Mouse (Mus musculus) 3134 (cell line): ENCODE data around the gene Camk1d.

ENCODE experiments used
- DNase-seq: peaks from one replicate; pipeline ENCODE4 v3.0.0-alpha.2; 2011; ENCODE audit warnings: low spot score; ENCODE audit not compliant: insufficient read length; ENCODE audit errors: extremely low read depth

Gene Camk1d

DNA sequence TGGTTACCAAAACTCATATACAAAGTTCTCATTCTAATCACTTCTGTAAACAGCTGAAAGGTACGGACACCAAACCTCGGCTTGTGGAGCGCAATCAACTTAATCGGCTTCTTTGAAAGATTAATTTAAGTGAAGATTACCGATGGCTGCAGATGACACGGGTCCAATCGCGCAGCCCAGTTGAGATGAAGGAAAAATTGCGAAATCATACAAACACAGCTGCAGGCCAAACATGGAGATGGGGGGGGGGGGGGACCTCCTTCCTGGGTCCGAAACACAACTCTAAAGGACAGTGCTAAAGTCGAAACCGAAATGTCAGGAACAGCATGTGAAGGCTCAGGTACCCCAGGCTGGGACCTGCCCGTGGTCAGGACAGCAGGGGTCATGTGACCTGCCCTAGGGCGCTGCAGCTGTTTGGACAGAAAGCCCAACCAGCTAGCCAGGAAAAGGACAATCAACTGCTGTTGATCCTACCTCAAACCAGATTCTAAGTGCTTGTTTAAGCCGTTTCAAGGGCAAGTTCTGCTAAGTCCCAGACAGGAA is 44.7 kb downstream of the Camk1d start:
- DNase-seq: no peak

DNA sequence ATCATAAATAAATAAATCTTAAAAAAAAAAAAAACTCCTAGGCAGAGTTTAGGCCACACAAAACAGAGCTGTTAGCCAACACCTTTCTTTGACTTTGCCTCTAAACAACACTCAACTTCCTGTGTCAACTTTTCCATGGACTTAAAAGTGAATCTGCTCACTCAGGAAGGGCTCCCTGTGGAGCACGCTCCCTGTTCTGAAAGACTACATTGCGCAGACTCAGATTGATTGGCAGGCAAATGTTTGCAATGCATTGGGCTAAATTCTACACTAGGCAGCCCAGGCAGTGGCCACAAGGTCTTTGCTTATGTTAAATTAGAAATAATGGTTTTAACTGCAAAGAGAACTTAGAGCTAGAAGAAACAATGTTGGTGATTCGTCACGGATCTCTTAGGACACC is 45.4 kb downstream of the Camk1d start:
- DNase-seq: no peak

DNA sequence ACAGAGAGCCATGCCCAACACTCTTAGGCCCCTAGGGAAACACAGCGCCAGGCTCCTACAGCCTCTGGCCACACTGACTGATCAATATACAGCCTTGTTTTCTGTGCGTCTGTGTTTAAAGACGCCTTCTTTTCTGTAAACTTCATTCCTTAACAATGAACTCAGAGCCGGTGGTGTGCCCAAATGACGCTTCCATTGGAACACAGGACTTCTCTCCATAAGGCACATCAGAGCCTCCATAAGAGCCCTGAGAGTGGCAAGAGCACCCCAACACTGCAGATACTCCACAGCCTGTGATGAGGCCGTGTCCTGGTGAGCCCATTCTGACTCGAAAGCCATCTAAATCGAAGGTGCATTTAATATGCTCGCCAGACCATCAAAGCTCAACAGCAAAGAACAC is 50.8 kb downstream of the Camk1d start:
- DNase-seq: no peak

DNA sequence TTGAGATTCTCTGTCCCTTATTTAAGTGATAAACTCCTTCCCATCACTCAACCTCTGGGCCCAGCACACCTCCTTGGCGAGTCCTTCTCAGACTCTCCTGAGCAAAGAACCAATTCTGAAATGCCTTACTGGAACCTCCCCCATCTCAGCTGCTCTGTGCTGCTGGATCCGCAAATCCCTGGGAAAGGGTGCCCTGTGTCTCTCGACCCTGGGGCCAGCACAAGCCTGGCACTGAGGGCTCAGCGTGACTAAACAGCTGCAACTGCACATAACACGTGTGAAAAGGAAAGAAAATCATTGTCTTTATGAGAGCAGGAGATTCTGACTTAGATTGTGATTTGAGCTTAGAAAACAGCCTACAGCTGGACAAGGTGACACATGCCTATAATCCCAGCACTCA is 52.4 kb downstream of the Camk1d start:
- no peak for DNase-seq

- no peak for DNase-seq
These were observed 56.3 kb downstream of the Camk1d start for GRCm38 (mm10) chr2:5658000-5658399.

- no peak for DNase-seq
These were observed 58.0 kb downstream of the Camk1d start for GRCm38 (mm10) chr2:5656326-5656725.

- DNase-seq: no peak
These were observed 62.2 kb downstream of the Camk1d start for GRCm38 (mm10) chr2:5652071-5652470.

DNA sequence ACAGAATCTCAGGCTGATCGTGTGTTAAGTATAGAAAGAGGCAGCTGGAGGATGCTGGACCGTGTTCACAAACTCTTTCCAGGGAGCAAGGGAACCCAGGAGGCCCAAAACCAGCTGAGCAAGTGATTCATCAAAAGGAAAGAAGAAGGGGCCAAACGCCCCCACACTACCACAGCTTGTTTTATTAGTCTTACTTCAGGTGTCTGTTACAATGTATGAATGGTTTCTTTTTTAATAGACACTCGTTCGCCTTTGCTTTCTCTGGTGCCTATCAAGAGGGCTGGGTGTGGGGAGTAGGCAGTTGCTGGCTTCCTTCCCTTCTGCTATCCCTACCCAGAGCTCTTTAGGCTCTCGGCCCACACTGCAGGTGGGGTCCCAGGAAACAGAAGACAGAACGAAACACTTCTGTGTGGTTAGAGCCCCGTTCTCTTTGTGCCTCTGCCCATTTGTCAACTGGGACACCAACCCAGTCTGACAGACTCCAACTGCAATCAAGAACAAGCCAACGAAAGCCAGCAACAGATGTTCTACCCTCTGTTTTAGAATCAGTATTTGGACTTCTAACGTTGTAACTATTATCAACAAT is 62.9 kb downstream of the Camk1d start:
- DNase-seq: no peak

GRCm38 (mm10) chr2:5649226-5649625 is 65.1 kb downstream of the Camk1d start:
- no peak for DNase-seq

GRCm38 (mm10) chr2:5648764-5649163 is 65.6 kb downstream of the Camk1d start:
- peak; percentile 28 for DNase-seq

GRCm38 (mm10) chr2:5646322-5646721 is 68.0 kb downstream of the Camk1d start:
- no peak for DNase-seq

DNA sequence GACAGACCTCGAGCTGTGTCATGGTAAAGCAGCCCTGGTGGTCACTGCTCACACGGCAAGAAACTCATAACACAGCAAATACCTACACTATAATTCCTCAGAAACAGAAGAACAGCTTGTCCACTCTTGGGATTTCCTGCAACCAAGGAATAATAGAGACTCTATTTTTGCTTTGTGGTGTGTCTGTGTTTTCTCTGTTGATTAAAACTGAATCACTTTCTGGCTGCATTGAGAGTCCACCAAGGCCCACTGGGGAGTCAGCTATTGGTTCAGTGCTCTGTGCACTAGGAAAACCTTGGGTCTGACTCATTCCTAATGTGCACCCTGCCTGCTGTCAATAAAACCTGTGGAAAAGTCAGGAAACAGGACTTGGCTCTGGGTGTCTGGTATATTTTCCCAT is 68.7 kb downstream of the Camk1d start:
- DNase-seq: peak; percentile 38

DNA sequence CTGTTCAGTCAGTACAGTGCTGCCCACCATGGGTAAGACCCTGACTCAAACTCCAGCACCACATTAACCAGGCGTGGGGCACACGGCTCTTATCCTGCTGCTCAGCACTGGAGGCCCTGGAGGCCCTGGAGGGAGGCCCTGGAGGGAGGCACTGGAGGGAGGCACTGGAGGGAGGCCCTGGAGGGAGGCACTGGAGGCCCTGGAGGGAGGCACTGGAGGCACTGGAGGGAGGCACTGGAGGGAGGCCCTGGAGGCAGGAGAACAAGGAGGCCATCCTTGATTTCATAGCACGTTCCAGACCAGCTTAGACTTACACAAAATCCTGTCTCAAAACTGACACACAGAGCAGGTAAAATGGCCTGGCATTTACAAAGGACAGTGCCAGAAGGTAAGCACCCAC is 70.4 kb downstream of the Camk1d start:
- DNase-seq: no peak

- DNase-seq: no peak
These were observed 71.1 kb downstream of the Camk1d start for GRCm38 (mm10) chr2:5643226-5643625.

DNA sequence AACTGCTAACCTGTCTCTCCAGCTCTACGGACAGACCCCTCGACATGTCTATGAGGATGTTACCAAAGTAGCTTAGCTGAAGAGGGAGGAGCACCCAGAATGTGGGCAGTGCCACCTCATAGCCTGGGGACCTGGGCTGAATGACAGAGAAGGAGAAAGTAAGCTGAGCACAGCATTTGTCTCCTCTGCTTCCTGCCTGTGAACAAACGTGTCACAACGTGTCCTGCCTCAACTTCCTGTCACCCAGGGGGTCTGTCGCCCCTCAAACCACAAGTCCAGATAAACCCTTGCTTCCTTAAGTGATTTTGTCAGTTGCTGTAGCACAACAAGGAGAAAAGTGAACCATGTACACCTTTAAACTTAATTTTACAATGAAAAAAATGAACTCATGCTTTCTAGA is 71.7 kb downstream of the Camk1d start:
- DNase-seq: no peak

- no peak for DNase-seq
These were observed 72.6 kb downstream of the Camk1d start for GRCm38 (mm10) chr2:5641678-5642077.

DNA sequence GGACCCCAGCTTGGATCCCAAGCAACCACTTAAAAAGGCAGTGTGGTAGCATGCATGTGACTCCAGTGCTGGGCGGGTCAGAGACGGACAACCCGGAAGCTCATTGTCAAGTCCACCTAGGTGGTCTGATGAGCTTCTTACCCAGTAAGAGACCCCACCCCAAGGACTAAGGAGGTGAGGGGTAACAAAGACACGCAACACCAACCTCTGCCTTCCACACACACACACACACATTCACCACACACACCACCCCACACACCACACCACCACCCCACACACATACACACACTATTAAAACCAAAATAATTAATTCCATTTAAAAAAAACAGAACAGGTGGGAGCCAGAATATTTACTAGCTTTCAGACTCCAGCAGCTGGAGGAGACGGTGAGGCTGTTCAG is 73.7 kb downstream of the Camk1d start:
- no peak for DNase-seq

- DNase-seq: peak; percentile 68
These were observed 77.2 kb downstream of the Camk1d start for GRCm38 (mm10) chr2:5636801-5637742.

DNA sequence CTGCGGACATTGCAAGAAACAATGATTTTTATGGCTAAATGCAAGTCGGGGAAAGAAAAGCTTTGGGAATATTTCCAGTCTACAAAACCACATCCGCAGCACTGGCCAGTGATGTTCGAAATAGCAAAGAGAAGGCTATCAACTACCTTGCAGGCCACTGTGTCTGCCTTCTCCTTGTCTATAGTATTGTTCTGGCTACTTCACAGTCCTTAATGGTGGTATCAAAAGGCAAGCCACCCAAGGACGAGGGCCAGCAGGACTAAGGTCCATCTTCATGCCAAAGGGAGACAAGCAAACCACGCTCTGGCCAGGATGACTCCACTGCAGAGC is 82.0 kb downstream of the Camk1d start:
- no peak for DNase-seq

- no peak for DNase-seq
These were observed 82.5 kb downstream of the Camk1d start for GRCm38 (mm10) chr2:5631676-5632354.

DNA sequence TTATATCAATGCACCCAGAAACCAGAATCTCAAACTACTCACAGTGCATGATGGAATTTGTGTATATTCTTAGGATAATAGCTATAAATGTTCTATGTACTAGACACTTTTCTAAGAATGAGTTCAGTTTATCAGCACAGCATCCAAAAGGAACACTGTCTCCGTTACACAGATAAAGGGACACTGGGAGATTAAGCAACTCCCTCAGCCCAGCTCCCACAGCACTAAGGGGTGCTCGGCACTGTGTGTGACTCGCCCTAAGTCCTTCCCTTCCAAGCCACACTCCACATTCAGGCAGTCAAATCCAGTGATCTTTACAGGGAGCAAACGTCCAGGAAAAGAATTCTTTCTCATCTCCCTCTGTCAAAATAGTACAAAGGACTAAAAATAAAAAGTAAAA is 83.6 kb downstream of the Camk1d start:
- no peak for DNase-seq

DNA sequence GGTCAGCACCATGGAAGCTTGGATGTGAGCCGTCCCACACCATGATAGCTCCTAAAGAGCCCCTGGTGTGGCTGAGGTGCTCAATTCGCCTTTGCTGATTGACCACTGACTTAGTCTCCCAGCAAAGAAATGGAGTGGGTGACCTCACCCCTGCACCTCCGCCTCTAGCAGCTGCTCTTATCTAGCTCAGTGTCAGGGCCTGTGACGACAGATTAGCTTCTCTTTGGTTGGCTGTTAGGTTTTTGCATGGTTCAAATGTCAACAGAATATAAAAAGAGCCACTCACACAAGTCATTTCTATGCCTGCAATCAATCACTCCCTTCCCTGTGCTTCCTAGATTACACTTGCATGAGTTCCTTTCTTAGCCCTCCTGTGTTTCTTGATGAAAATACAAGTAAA is 89.9 kb downstream of the Camk1d start:
- DNase-seq: no peak
